Mouse (Mus musculus) myocyte (in vitro differentiated cells): ENCODE data around the gene Lrrc74b.

Source experiments
- E2F4 ChIP-seq: IDR thresholded peaks from one replicate; pipeline ENCODE4 v1.6.1; 2011; ENCODE audit warnings: mild to moderate bottlenecking, control low read depth, moderate library complexity; ENCODE audit not compliant: insufficient read depth
- MAX ChIP-seq: IDR thresholded peaks from one replicate; pipeline ENCODE4 v1.6.1; 2011; ENCODE audit warnings: low read depth, mild to moderate bottlenecking, control low read depth
- MYOD1 ChIP-seq, 3 experiments: IDR thresholded peaks; one replicate each; pipeline ENCODE4 v1.6.1; 2011; ENCODE audit warnings: control low read depth in 2 of 3, low read depth in 2 of 3, mild to moderate bottlenecking in 2 of 3, moderate library complexity in 1 of 3; ENCODE audit not compliant: insufficient read length in 2 of 3, control insufficient read depth in 1 of 3
- MYOG ChIP-seq, 3 experiments: IDR thresholded peaks; one replicate each; pipeline ENCODE4 v1.6.1; 2011; ENCODE audit warnings: control low read depth in 2 of 3, low read depth in 2 of 3, mild to moderate bottlenecking in 2 of 3; ENCODE audit not compliant: insufficient read length in 2 of 3, control insufficient read depth in 1 of 3, insufficient read depth in 1 of 3
- POLR2A ChIP-seq: IDR thresholded peaks from one replicate; pipeline ENCODE4 v1.6.1; 2011; ENCODE audit warnings: low read depth, mild to moderate bottlenecking, control low read depth, moderate library complexity; ENCODE audit not compliant: insufficient read length
- REST ChIP-seq: IDR thresholded peaks from one replicate; pipeline ENCODE4 v1.6.1; 2011; ENCODE audit warnings: mild to moderate bottlenecking, control low read depth, moderate library complexity; ENCODE audit not compliant: insufficient read depth, insufficient read length
- USF1 ChIP-seq: IDR thresholded peaks from one replicate; pipeline ENCODE4 v1.6.1; 2011; ENCODE audit warnings: low read depth, mild to moderate bottlenecking, control low read depth, moderate library complexity

- TF ChIP-seq E2F4 = no peak
- TF ChIP-seq POLR2A = no peak
- TF ChIP-seq MAX = no peak
- TF ChIP-seq USF1 = no peak
- TF ChIP-seq MYOD1 (IDR thresholded peaks at IDR 0.05; ENCODE audit: control insufficient read depth in 1 of 3, insufficient read length in 2 of 3, low read depth in 2 of 3) = no peak
- TF ChIP-seq MYOG (IDR thresholded peaks at IDR 0.05; ENCODE audit: control insufficient read depth in 1 of 3, insufficient read depth in 1 of 3, insufficient read length in 2 of 3, low read depth in 2 of 3) = no peak
- no peak for TF ChIP-seq REST
Observed at GRCm38 (mm10) chr16:17524156-17524555, 36.9 kb downstream of the Lrrc74b start.
